Mouse (Mus musculus): Measurements from ENCODE around the gene Tlr4. TPM values are rescaled to one million over a fixed set of nuclear protein-coding genes. Genes with fewer than 3 reads are reported as not detected.

Gene Tlr4
- total RNA-seq, 2 experiments from 2014 or later: 2.6 to 3.1 TPM

DNA sequence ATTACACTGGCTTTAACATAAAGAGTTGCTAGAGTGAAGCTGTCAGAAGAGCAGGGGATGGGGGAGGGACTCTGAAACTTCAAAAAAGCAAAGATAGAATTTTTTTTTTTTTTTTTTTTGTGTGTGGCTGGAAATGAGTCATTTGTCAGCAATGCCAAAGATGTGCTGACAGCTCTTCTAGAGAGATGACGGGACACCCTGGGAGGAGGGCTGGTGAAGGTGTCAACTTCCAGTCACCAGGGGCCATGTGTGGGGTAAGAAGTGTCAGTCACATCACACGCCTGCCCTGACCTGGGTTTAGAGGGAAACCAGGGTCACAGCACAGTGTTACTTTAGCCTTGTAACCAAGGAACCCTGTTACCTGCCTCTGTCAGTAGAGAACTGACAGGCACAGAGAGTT is 67.2 kb downstream of the Tlr4 start:
- DNase-seq (ENCODE audit: extremely low spot score in 1 of 2, low spot score in 1 of 2): no peak

DNA sequence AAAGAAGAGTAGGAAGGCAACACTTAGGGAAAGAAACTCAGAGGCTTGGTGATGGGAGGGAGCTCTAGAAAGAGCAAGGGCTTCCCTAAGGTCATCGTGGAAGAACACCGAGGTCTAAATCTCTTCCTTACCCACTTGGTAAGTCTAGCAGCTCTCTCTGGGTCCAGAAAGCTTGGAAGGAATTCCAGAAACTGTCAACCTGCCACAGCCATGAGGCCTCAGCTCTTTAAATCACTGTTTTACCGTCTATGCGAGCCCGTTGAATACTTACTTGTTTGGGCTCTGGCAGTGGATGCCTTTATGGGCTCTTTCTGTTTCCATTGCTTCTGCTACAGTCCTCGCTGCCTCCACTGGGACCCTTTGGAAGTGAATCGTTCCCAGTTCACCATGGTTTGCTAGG is 67.6 kb downstream of the Tlr4 start:
- no peak for DNase-seq (ENCODE audit: extremely low spot score in 1 of 2, low spot score in 1 of 2)

DNA sequence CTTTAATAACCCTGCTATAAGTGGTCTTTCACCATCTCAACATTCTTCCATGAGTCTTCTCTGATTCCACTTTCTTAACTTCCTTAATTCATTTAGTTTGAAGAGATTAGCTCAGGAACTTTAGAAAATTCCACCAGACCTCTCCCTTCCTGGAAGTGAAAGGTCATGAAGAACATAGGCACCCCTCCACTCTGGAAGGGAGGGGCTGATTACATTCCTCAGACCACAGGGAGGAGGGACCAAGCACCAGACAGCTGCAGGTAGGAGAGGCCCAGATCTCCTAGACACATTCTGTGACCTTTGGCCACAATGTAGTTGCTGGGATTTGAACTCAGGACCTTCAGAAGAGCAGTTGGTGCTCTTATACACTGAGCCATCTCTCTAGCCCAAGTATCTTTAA is 72.7 kb downstream of the Tlr4 start:
- no peak for DNase-seq (ENCODE audit: extremely low spot score in 1 of 2, low spot score in 1 of 2)

DNA sequence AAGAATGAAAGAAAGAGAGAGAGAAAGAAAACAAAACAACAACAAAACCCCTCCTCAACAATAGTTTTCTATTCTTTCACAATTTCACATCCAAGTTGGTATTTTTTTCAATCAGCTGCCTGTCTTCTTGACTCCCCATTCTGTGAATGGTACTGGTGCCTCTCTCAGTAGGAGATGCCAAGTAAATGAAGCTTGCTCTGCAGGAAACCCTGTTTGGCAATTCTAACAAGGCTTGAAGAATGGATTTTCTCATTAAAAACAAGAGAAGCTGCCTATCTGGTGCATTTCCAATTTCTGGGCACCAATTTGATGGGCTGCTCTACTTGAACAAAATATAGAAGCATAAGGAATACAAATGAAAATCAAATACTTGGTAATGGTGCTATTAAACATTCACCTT is 74.1 kb downstream of the Tlr4 start:
- DNase-seq (ENCODE audit: extremely low spot score in 1 of 2, low spot score in 1 of 2): no peak

DNA sequence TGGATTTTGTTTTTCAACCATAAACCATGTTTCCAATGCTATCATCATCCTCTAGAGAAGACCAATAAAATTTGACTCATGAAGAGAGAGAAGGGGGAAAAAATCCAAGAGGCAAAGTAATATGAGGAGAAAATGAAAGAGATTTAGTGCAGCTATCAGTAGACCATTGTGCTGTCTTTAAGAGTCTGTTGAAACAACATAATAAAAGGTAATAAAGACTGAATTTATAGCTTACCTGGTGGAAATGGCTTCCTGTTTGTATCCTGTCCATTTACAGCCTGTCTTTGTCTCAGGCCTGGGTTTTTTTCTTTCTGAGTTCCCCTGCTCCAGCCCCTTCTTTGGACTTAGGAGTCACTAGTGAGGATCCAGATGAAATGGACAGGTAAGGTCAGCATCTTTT is 81.0 kb downstream of the Tlr4 start:
- no peak for DNase-seq (ENCODE audit: extremely low spot score in 1 of 2, low spot score in 1 of 2)

DNA sequence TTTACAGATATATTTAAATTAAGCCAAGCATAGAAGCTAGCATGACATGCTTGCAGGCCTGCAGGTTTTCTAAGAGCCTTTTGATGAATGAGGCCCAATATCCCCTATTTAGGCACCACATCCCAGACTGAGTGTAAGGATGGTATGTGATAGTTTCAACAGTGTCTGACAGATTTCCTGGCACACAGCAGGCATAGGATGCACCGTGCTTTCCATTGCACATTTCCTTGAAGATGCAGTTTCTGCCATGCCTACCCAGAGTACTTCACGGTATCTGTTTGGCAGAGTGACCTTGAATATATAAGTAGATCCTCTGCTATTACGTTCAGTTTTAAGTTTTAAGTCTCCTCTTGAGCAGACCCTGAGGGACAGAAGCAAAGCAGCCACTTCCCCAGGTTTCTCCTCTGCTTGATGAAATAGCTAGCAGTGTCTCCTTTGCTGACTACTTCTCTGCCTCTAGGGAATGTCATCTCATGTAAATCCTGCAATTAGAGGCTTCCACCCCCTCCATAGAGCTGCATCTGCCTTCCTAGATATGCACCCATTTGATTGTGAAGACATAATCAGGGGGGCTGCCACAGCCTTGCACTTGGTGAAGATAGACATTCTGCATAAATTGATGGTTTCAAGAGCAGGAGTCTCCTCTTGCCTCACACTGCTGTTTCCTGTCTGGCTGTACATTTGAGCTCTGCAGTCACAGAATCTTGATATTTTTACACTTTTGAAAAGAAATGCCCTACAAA is 92.4 kb downstream of the Tlr4 start:
- no peak for DNase-seq (ENCODE audit: extremely low spot score in 1 of 2, low spot score in 1 of 2)

DNA sequence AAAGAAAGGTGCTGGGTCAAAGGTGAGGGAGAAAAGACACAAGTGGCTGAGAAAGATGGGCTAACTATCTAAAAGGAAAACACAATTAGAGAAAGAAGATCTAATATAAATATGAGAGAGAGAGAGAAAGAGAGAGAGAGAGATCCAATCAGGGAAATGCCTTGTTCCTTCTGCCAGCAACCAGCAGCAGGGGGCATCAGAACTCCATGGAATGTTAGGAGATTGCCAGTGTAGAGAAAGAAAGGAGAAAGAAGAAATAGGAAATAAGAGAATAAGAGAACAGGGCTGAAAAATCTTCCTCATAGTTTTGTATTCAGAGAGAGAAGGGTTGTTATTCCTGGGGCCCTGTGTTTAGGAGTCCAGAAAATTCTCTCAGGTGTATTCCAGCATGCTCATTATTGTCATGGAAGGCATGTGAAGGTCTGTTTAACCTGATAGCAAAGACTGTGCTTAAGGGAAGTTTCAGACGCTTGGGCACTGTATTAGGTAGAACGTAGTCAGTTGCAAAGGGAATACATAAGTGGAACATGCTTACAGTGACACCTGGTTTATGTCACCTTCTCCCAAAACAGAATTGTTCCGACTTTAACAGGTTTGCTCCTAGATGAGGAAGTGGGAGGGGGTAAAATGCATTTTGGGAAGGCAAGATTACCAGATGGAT is 96.4 kb downstream of the Tlr4 start:
- peak; percentile 35 to 78 for DNase-seq (ENCODE audit: extremely low spot score in 1 of 2, low spot score in 1 of 2)

DNA sequence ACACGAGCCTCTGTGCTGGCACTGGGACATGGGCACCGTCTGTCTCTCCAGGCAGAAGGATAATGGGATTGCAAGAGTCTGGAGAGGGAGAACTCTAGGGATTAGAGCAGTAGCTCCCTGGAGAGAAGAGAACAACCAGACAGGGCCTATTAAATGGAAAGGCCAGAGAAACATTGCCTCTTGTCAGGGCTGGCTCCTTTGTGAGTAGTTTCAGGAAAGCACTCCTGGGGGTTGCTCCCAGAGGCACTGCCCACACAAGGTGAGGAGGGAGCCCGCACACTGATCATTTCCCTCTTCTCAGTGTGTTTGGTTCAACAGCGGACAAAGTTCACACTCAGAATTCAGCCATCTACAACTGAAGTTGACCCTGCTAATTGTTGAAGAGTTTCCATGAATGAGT is 98.7 kb downstream of the Tlr4 start:
- DNase-seq (ENCODE audit: extremely low spot score in 1 of 2, low spot score in 1 of 2): no peak

DNA sequence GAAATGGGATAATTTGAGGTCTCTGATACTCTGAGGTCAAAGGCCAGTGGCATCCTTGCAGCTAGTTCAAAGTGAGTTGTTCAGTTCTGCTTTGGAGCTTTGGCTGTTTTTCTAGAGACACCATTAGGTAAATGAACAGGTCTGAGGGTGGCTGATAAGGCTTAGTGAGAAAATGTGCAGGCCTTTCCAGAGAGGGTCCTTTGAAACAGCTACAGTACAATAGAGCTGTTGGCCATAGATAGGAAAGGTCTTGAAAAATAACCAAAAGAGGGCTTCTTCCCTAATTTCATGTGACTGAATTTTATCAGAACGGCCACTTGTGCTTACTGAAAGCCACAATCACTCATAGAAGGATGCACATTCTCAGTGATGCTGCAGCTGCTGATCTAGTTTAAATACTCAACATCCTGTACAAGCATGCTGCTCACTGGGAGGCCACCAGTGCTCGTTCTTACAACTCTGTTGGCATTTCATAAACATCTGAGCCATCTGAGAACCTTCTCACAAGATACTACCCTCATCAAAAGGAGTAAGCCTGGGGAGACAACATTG is 100.2 kb downstream of the Tlr4 start:
- no peak for DNase-seq (ENCODE audit: extremely low spot score in 1 of 2, low spot score in 1 of 2)

DNA sequence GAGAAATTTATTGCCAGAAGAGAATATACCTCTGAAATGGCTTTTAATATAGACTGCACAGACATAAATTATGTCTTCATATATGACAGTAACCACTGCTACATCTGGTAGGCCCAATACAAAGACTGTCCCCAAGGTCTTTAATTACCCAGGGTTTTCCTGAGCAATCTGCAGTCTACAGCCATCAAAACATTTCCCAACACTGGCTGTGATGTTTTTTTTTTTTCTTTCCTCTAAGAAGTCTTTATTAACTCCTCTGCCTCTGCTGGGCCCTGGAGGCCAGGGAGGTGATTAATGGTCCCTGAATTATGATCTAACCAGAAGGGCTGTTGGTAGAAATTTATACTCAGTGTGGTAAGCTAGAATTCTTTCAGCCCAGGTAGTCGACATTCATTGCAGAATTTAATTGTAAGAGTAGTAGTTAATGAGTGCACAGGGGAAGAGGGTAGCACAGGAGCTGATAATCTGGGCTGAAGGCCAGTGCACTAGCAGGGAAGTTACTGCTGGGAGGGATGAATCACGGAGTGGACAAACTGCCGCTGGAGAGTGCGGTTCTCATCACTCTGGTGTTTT is 111.2 kb downstream of the Tlr4 start:
- no peak for DNase-seq (ENCODE audit: extremely low spot score in 1 of 2, low spot score in 1 of 2)

DNA sequence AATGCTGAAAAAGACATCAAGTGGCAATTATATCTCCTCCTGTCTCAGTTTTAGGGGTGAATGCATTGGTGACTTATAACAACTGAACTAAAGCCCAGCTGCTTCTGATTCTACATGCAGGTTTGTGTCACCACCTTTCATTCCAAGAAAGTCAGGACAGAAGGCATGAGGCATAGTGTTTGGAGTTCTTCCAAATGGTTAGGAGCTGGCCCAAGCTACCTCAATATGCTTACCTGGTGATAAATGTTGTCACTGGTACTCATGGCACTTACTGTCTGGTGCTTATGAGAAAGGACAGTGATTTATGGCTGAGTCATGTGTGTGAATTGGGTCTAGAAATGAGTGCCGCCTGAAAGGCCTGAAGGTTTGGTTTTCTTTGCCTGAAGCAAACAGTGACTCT is 114.5 kb downstream of the Tlr4 start:
- DNase-seq (ENCODE audit: extremely low spot score in 1 of 2, low spot score in 1 of 2): no peak

DNA sequence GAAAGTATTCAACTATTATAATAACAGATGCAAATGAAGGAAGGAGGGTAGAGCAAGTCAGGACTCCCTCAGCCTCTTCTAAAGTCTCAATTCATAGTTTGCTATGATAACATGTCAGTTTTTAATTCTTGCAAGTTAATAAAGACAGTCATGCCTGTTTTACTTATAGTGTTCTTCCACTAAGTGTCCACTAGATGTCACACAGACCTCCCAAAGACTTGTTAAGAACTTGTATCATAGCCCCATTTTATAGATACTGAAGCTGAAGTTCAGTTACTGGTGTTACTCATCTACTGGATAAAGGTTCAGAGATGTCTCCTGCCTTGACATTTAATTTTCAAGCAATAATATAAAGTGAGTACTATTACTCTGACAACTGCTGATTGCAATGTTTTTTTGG is 116.3 kb downstream of the Tlr4 start:
- no peak for DNase-seq (ENCODE audit: extremely low spot score in 1 of 2, low spot score in 1 of 2)

DNA sequence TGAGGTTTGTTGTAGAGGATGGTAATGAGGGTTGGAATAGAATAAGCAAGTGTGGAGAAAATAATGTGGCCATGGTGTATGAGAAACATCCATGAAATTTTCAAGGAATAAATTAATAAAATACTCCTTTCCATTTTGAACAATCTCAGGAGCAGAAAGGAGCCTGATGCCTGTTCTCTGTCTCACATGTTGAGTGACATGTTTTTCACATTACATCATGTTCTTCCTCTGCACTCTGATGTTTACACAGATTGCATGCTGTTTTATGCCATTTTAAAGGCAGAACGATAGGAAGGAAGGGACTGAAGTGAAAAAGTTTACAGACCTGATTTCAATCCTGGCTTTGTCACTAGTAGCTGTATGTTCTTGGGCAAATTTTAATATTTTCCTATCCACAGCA is 120.3 kb downstream of the Tlr4 start:
- DNase-seq (ENCODE audit: extremely low spot score in 1 of 2, low spot score in 1 of 2): no peak

DNA sequence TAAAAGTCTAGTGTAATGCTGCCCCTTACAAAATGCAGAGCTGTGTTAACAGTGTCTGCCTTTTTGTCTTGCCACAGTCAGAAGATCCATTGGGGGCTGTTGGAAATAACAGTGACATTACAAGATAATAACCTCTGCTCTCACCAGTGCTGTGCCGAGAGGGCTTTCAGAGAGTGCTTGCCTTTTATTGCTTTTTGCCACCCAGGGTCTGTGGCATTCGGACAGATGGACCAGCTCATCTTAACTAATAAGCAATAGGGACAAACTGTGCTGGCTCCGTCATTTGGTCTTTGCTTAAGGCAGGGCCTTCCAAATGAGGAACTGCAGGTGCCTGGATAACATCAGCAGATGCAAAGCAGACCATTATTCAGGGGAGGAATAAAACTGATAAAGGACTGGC is 147.5 kb downstream of the Tlr4 start:
- no peak for DNase-seq (ENCODE audit: extremely low spot score in 1 of 2, low spot score in 1 of 2)
